Mouse (Mus musculus): Measurements from ENCODE around the gene Triobp. TPM values are rescaled to one million over a fixed set of nuclear protein-coding genes. Genes with fewer than 3 reads are reported as not detected.
"Not testable (repeated sequence)": the region's sequence is repeated elsewhere in the genome, so short reads cannot be mapped to it uniquely, and the experiment has no call there.

Gene Triobp
- total RNA-seq, 2 experiments from 2014 or later = 96.9 to 112 TPM

GRCm38 (mm10) chr15:78998348-78998747, 50.8 kb downstream of the Triobp start:
- DNase-seq (ENCODE audit: low spot score in 2 of 2) = no peak

GRCm38 (mm10) chr15:78999586-78999985, 52.1 kb downstream of the Triobp start:
- DNase-seq (ENCODE audit: low spot score in 2 of 2) = no peak

DNA sequence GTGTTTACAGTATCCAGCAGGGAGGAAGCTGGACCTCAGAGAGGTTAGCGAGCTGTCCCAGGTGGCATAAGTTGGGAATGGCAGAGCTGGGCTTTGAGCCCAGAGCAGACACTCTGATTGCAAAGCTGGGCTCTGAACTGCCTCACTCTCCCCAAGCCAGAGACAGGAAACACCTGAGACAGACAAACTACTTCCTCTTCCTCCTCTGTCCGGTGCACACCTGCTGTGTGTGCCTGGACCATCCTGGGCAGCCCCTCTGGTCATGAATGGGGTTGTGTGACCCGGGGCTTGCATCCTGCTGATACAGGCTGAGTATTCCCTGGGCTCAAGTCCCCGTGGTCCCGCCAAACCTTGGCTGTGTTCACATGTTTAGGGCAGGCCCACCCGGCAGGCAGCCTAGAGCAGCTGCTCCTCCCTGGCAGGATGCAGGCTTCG, 52.9 kb downstream of the Triobp start:
- DNase-seq (ENCODE audit: low spot score in 2 of 2) = no peak

DNA sequence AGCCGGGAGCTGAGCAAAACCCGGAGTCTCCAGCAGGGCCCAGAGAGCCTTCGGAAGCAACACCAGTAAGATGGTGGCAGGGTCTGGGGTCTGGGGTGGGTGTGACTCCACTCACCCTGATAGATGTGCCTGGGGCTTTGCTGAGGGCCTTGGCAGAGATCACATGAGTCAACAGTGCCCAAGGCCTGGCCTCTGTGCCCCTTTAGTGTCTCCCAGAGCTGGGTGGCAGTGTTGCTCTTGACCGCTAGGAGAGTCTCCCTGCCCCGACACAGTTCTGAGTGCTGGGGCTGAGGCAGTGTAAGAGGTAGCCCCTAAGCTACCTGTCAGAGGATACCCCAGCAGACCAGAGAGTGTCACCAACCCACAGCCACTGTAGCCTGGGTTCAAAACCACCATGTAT, 54.0 kb downstream of the Triobp start:
- DNase-seq (ENCODE audit: low spot score in 2 of 2) = no peak

DNA sequence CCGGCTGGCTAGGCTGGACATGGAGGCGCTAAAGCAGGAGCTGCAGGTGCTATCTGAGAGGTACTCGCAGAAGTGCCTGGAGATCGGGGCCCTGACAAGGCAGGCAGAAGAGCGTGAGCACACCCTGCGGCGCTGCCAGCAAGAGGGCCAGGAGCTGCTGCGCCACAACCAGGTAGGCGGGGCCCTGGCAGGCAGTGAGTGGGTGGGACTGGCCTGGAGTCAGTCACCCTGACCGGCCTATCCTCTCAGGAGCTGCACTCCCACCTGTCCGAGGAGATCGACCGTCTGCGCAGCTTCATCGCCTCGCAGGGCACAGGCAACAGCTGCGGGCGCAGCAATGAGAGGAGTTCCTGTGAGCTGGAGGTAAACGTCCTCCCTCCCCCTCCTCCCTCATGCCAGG, 54.5 kb downstream of the Triobp start:
- no peak for DNase-seq (ENCODE audit: low spot score in 2 of 2)

- DNase-seq (ENCODE audit: low spot score in 2 of 2) = no peak
Observed at GRCm38 (mm10) chr15:79003079-79003478, 55.6 kb downstream of the Triobp start.

DNA sequence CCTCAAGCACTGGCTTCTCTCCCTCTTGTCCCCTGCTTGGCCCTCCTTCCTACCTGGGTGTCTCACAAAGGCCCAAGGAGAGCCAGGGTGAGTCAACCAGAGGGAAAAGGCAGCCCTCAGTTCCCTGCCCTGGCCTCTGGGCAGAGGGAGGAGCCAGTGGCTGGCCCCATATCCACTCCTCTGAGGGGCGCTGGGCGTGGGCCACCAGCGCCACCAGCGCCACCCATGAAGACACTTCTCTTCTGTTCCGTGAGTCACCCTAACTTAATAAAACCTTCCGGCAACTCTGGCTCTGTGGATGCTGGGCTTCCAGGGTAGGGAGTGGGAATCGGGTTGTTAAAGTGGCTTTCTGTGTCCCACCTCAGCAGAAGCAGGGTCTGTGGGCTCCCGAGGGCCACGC, 58.1 kb downstream of the Triobp start:
- no peak for DNase-seq (ENCODE audit: low spot score in 2 of 2)

- DNase-seq (ENCODE audit: low spot score in 2 of 2) = no peak
Observed at GRCm38 (mm10) chr15:79006638-79007037, 59.1 kb downstream of the Triobp start.

- no peak for DNase-seq (ENCODE audit: low spot score in 2 of 2)
Observed at GRCm38 (mm10) chr15:79007059-79007458, 59.5 kb downstream of the Triobp start.

- not testable (repeated sequence) for DNase-seq (ENCODE audit: low spot score in 2 of 2)
Observed at GRCm38 (mm10) chr15:79007836-79008235, 60.3 kb downstream of the Triobp start.

DNA sequence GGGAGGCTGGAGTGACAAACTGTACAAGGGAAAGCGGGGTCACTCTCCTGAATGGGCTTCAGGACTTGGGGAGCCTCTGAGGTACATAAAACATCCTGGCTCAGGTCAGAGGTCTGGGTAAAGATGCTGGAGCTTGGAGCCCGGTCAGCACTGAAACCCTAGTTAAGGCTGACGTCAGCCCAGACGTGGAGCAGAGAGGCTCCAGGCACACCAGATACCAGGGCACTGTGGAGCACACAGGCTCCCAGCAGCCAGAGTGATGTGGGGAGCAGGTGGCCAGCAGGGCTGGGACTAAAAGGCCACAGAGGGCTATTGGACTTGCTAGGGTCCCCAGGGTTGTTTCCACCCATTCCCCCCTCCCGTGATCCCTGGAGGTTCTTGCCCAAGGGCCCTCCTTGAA, 62.2 kb downstream of the Triobp start:
- no peak for DNase-seq (ENCODE audit: low spot score in 2 of 2)

- DNase-seq (ENCODE audit: low spot score in 2 of 2) = no peak
Observed at GRCm38 (mm10) chr15:79011550-79011949, 64.0 kb downstream of the Triobp start.

DNA sequence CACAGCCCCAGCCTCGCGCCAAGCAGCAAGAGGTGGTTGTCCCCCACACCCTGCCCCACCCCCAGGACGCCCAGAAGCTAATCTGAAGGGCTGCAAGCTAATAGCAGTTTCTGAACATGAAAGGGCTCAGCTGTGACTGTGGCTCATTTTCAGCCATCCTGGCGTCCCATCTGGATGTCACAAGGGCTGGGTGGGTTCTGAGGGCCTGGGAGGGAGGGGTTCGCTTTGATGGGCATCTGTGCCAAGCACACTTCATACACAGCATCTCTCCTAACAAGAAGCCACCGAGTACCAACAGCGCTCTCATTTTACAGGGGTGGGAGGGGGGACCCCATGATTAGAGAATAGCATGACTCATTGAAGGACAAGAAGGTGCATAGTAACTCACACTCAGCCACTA, 65.9 kb downstream of the Triobp start:
- DNase-seq (ENCODE audit: low spot score in 2 of 2) = no peak

DNA sequence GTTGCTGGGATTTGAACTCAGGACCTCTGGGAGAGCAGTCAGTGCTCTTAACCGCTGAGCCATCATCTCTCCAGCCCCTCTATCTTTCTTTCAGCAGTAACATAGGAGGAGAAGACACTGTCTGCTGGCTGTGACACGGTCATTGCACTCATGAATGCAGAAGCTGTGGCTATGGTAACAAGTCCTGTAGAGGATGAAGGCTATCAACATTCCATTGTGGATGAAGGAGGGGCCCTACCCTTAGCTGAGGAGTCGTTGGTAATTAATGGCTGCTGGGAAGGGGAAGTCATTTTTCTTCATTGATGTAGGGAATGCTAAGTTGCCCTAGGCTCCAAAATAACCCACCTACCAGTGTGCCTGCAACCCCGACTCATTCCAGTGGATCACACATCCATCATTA, 70.7 kb downstream of the Triobp start:
- DNase-seq (ENCODE audit: low spot score in 2 of 2) = no peak

DNA sequence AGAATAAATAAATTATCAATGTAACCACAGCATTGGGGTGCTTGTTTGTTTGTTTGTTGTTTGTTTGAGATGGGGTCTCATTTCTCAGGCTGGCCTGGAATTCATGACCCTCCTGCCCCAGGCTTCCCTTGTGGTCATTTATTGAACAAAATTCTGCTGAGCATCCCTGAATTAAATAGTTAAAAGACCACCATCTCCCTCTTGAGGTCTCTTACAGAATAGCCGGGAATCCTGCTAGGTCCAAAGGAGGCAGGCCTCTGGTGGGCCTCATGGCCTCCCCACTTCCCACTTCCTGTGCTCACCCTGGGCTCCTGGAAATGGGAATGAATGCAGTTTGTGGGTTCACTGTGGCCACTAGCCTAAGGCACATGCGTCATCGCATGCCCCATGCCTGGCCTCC, 71.4 kb downstream of the Triobp start:
- DNase-seq (ENCODE audit: low spot score in 2 of 2) = no peak

- DNase-seq (ENCODE audit: low spot score in 2 of 2) = no peak
Observed at GRCm38 (mm10) chr15:79022671-79023230, 75.2 kb downstream of the Triobp start.

DNA sequence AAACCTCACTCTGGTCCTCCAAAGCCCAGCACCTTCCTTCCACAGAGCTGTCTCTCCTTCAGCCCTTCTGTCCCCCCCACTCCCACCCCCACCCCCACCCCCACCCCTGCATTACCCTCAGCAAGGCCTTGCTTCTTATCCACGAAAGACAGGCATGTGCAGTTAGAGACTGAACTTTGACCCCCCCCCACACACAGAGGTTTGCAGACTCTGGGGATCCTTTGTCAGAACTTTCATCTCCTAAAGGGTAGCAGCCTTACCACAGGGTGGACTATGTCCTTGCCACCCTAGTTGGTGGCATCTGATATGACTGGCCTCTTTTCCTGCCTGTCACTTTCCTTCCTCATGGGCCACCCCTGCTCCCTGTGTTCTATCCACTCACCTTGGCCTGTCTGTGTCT, 75.8 kb downstream of the Triobp start:
- no peak for DNase-seq (ENCODE audit: low spot score in 2 of 2)

- DNase-seq (ENCODE audit: low spot score in 2 of 2) = no peak
Observed at GRCm38 (mm10) chr15:79025687-79026308, 78.3 kb downstream of the Triobp start.

DNA sequence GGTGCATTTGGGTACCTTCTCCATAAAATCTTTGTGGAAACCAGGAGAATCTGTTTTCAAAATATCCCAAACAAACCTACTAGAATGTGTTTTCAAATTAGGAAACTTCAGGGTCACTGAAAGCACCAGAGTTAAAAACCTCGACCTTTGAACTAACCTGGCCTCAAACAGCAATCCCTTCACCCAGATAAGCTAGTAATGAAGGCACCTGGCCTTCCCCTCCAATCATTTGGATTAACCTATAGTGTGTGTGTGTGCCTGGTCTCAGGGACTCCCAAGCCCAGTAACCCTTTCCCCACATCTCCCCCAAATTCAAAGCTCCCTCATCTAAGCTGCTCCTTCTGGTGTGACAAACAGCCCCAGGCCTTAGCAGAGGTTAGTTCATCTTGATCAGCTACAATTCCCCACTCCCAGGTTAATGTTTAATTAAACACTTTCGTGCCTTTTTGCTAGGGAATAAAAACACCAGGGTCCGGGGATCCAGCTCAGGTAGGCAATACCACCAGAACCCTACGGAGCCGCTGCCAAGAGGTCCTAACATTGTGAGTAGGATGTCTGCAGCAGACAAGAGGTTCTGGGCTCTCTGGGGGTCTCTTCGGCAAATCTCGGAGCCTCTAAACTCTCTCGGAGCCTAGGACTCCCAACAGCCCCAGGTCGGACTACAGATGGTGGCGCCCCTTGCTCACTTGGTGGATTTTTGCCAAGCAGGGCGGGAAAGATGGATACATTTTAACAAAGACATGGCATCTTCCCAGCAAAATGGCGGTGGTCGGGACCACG, 79.2 kb downstream of the Triobp start:
- no peak for DNase-seq (ENCODE audit: low spot score in 2 of 2)

- DNase-seq (ENCODE audit: low spot score in 2 of 2) = no peak
Observed at GRCm38 (mm10) chr15:79027291-79028205, 80.0 kb downstream of the Triobp start.

DNA sequence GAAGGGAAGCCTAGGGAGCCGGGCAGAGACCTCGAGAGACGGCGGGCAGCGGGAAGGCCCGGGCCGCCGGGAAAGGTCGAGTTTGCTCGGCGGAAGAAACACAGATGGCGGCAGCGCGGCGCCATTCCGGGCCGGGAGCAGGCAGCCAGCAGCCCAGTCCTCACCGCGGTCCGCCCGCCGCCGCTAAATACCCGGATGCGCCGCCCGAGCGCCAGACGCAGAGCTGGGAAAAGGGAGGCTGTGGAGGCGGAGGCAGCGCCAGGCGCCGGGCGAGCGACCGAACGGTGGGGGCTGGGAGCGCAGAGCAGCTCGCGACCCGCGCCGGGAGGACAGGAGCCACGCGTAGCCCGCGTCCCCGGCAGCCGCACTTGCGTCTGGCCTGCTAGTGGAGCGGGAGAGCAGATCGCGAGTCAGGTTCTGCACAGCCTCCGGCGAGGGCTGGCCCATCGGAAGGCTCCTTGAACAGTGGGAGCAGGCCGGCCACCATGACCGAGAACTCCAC, 80.8 kb downstream of the Triobp start, which contains the start of gene H1f0:
Gene H1f0, plus strand, starts transcription at position 214 of the 502 bp plus-strand sequence.
- DNase-seq (ENCODE audit: low spot score in 2 of 2) = peak; percentile 92 to 98

Data from adrenal gland, postnatal 4 days (tissue).